In the genomic region with DNA sequence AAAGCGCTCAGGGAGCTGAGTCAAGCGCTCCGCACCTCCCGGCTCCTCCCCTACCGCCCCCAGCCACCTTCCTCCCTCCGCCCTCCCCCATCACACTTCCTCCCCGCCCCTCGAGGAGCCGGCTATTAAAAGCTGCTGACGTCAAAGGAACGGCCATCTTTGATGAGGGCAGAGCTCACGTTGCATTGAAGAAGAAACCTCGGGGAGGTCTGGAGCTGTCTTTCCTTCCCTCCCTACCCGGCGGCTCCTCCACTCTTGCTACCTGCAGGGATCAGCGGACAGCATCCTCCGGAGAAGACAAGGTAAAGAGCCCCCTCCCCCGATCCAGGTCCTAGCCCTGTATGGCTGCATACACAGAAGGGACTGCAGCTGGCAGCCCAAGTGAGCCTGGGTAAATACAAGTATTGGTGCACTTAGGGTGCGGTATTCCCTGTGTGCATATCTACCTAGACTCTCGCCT, we compare ENCODE assay signal across 9 mouse cellular contexts. TPM values are rescaled to one million over a fixed set of nuclear protein-coding genes. Genes with fewer than 3 reads are reported as not detected.
DNase-seq lines count a peak whose midpoint lies in the region; ATAC-seq lines count a peak whose summit lies in the region.
"Had no signal": no experiment of that assay in that cellular context is flagged by ENCODE, and none has a peak within 500 bp of the region (broad histone marks: within the 10 kb centered on the region; RNA-seq: fewer than 3 reads in every experiment).

A gene (plus strand): TSS at position 155 of the 460 bp plus-strand sequence.

- peak within 1 kb of the TSS; percentile 43 for H3K4me3 ChIP-seq in heart, embryonic 12.5 days
- H3K4me3 ChIP-seq in forebrain, embryonic 14.5 days (ENCODE audit: low read depth, low read length), result peak within 1 kb of the TSS; percentile 60
- peak within 1 kb of the TSS; percentile 92 for H3K4me3 ChIP-seq in midbrain, embryonic 15.5 days

- H3K9me3 ChIP-seq in heart, embryonic 12.5 days (replicated peaks), result no peaks in the 10 kb centered on the region
- no peaks in the 10 kb centered on the region for H3K9me3 ChIP-seq in forebrain, embryonic 14.5 days (replicated peaks; ENCODE audit: control insufficient read depth, low read length)
- no peaks in the 10 kb centered on the region for H3K9me3 ChIP-seq in midbrain, embryonic 15.5 days

- H3K36me3 ChIP-seq in heart, embryonic 12.5 days, result no peaks in the 10 kb centered on the region
- H3K36me3 ChIP-seq in forebrain, embryonic 14.5 days (ENCODE audit: control insufficient read depth, insufficient read depth, low read length), result no peaks in the 10 kb centered on the region
- H3K36me3 ChIP-seq in midbrain, embryonic 15.5 days (replicated peaks), result no peaks in the 10 kb centered on the region

- peak; percentile 69 for ATAC-seq in heart, embryonic 12.5 days (ENCODE audit: insufficient number of reproducible peaks, low FRiP score)
- ATAC-seq in forebrain, embryonic 14.5 days, result peak; percentile 87
- ATAC-seq in midbrain, embryonic 15.5 days (replicated peaks), result peak; percentile 91

- peak within 1 kb of the TSS; percentile 94 for H3K4me2 ChIP-seq in heart, embryonic 12.5 days
- peak within 1 kb of the TSS; percentile 59 for H3K4me2 ChIP-seq in forebrain, embryonic 14.5 days (ENCODE audit: low read length)
- H3K4me2 ChIP-seq in midbrain, embryonic 15.5 days, result peak within 1 kb of the TSS; percentile 77

- H3K27ac ChIP-seq in heart, embryonic 12.5 days (ENCODE audit: poor library complexity, severe bottlenecking), result no peak within 1 kb of the TSS
- peak within 1 kb of the TSS; percentile 89 for H3K27ac ChIP-seq in forebrain, embryonic 14.5 days (ENCODE audit: low read depth, low read length)
- H3K27ac ChIP-seq in midbrain, embryonic 15.5 days, result peak within 1 kb of the TSS; percentile 91
- H3K27ac ChIP-seq: liver, embryonic 14.5 days had no signal

- no peaks in the 10 kb centered on the region for H3K27me3 ChIP-seq in heart, embryonic 12.5 days (replicated peaks)
- no peaks in the 10 kb centered on the region for H3K27me3 ChIP-seq in forebrain, embryonic 14.5 days (replicated peaks; ENCODE audit: control insufficient read depth, insufficient read depth, low read length)
- no peaks in the 10 kb centered on the region for H3K27me3 ChIP-seq in midbrain, embryonic 15.5 days (replicated peaks)

- WGBS in heart, embryonic 12.5 days, result under 1% methylated on average over 20 of the region's 20 CpGs
- 1% methylated on average over 20 of the region's 20 CpGs for WGBS in forebrain, embryonic 14.5 days
- WGBS in midbrain, embryonic 15.5 days, result under 1% methylated on average over 20 of the region's 20 CpGs

- peak within 1 kb of the TSS; percentile 61 for H3K9ac ChIP-seq in heart, embryonic 12.5 days
- H3K9ac ChIP-seq in forebrain, embryonic 14.5 days (ENCODE audit: low read length), result peak within 1 kb of the TSS; percentile 80
- H3K9ac ChIP-seq in midbrain, embryonic 15.5 days, result peak within 1 kb of the TSS; percentile 89
- H3K9ac ChIP-seq: liver, embryonic 14.5 days had no signal

- H3K4me1 ChIP-seq in heart, embryonic 12.5 days (replicated peaks), result peaks cover 18% of the 10 kb centered on the region
- peaks cover 7% of the 10 kb centered on the region; the same call in 1 of the 2 replicates for H3K4me1 ChIP-seq in forebrain, embryonic 14.5 days (ENCODE audit: control insufficient read depth, insufficient read depth, low read length)
- peaks cover 27% of the 10 kb centered on the region for H3K4me1 ChIP-seq in midbrain, embryonic 15.5 days

- no peak for DNase-seq in heart, adult 18-20 months
- DNase-seq in c-Kit-positive CD71-negative TER-119-negative erythroid progenitor cells, embryonic 14.5 days (ENCODE audit: low read depth), result peak; percentile 13
- peak; percentile 97 for DNase-seq in forebrain, embryonic 14.5 days (ENCODE audit: low spot score)
- peak; percentile 84 for DNase-seq in layer of hippocampus, adult 9-11 months
- DNase-seq in yolk sac, embryonic 10.5 days (ENCODE audit: low spot score), result peak; percentile 40
- DNase-seq in spleen, adult 18-20 months, result no peak

RNA-seq across cellular contexts. Expression of the gene that starts here (rescaled TPM):
- 0.67 and 1.0 TPM in 2 replicates for polyA plus RNA-seq in heart, embryonic 12.5 days (2016; fragmentation: Nextera tagmentation; extraction: Ambion mirVana)
- total RNA-seq in heart, adult 18-20 months (2021), result under 1 TPM in 1 of 2 experiments, not detected in 1; 0.12 TPM
- 53.5 and 85.8 TPM in 2 replicates for polyA plus RNA-seq in forebrain, embryonic 14.5 days (2014; fragmentation: Nextera tagmentation; extraction: Ambion mirVana)
- polyA plus RNA-seq in midbrain, embryonic 15.5 days (2015; fragmentation: Nextera tagmentation; extraction: Ambion mirVana), result 148 and 162 TPM in 2 replicates

Comparison
In these comparisons a context has a peak if more than half of its experiments do, and no peak if none do; other contexts are left out.
1. RNA of the gene that starts here (polyA plus RNA-seq): 148 to 162 TPM in midbrain, embryonic 15.5 days and 53.5 to 85.8 TPM in forebrain, embryonic 14.5 days; 0.67 to 1.0 TPM in heart, embryonic 12.5 days; every median in the first group is over 10 times any median in the second.
2. DNase-seq: peak in c-Kit-positive CD71-negative TER-119-negative erythroid progenitor cells, embryonic 14.5 days (single experiment), forebrain, embryonic 14.5 days (single experiment), layer of hippocampus, adult 9-11 months (single experiment) and yolk sac, embryonic 10.5 days (single experiment); none in heart, adult 18-20 months (0 of 2) and spleen, adult 18-20 months (0 of 2).
3. Peak in every context shown above with its lines, with median percentiles within 50 percentile points of each other: ATAC-seq, H3K4me2 ChIP-seq, H3K4me3 ChIP-seq and H3K9ac ChIP-seq.